Mouse (Mus musculus): ENCODE measurements around the gene Bcr. TPM values are rescaled to one million over a fixed set of nuclear protein-coding genes. Genes with fewer than 3 reads are reported as not detected.

The Bcr gene
- total RNA-seq, 2 experiments from 2014 or later: 73.1 to 76.3 TPM

GRCm38 (mm10) chr10:75053655-75054054, 6.7 kb upstream of the Bcr start:
- intact Hi-C loops (cut with DNase I): no loop called here
- no peak for DNase-seq (ENCODE audit: extremely low spot score in 1 of 2, low spot score in 2 of 2)

GRCm38 (mm10) chr10:75054125-75054524, 6.3 kb upstream of the Bcr start:
- intact Hi-C loops (cut with DNase I): no loop called here
- DNase-seq (ENCODE audit: extremely low spot score in 1 of 2, low spot score in 2 of 2): no peak

- intact Hi-C loops (cut with DNase I): no loop called here
Observed at GRCm38 (mm10) chr10:75055672-75056071, 4.7 kb upstream of the Bcr start.

GRCm38 (mm10) chr10:75056255-75056654, 4.1 kb upstream of the Bcr start:
- intact Hi-C loops (cut with DNase I): no loop called here
- DNase-seq (ENCODE audit: extremely low spot score in 1 of 2, low spot score in 2 of 2): no peak

More at GRCm38 (mm10) chr10:75055672-75056071, 4.7 kb upstream of the Bcr start:
- no peak for DNase-seq (ENCODE audit: extremely low spot score in 1 of 2, low spot score in 2 of 2)

- DNase-seq (ENCODE audit: extremely low spot score in 1 of 2, low spot score in 2 of 2): no peak
- intact Hi-C loops (cut with DNase I): no loop called here
Observed at GRCm38 (mm10) chr10:75058336-75058735, 2.1 kb upstream of the Bcr start.

GRCm38 (mm10) chr10:75058761-75059395, 1.5 kb upstream of the Bcr start:
- intact Hi-C loops (cut with DNase I): loop anchor here (1.0 kb wide), 1 partner anchor 92 kb away; no protein-coding TSS in a partner anchor

GRCm38 (mm10) chr10:75059396-75059795, 996 bp upstream of the Bcr start:
- intact Hi-C loops (cut with DNase I): loop anchor here (1.0 kb wide), 1 partner anchor 92 kb away; no protein-coding TSS in a partner anchor
- DNase-seq (ENCODE audit: extremely low spot score in 1 of 2, low spot score in 2 of 2): peak; percentile 72 to 75

More at GRCm38 (mm10) chr10:75058761-75059395, 1.5 kb upstream of the Bcr start:
- DNase-seq (ENCODE audit: extremely low spot score in 1 of 2, low spot score in 2 of 2): no peak

GRCm38 (mm10) chr10:75060843-75061235, 447 bp downstream of the Bcr start:
- intact Hi-C loops (cut with DNase I): loop anchor here (5.0 kb wide), 1 partner anchor 41 kb away; no protein-coding TSS in a partner anchor
- no peak for DNase-seq (ENCODE audit: extremely low spot score in 1 of 2, low spot score in 2 of 2)

GRCm38 (mm10) chr10:75061341-75062188, 1.2 kb downstream of the Bcr start:
- intact Hi-C loops (cut with DNase I): loop anchor here (5.0 kb wide), 1 partner anchor 41 kb away; no protein-coding TSS in a partner anchor
- peak in 1 of 2 experiments; percentile 52 for DNase-seq (ENCODE audit: extremely low spot score in 1 of 2, low spot score in 2 of 2)

GRCm38 (mm10) chr10:75062189-75062561, 1.8 kb downstream of the Bcr start:
- intact Hi-C loops (cut with DNase I): loop anchor here (5.0 kb wide), 1 partner anchor 40 kb away; no protein-coding TSS in a partner anchor
- DNase-seq (ENCODE audit: extremely low spot score in 1 of 2, low spot score in 2 of 2): peak in 1 of 2 experiments; percentile 62

- intact Hi-C loops (cut with DNase I): loop anchor here (5.0 kb wide), 1 partner anchor 40 kb away; no protein-coding TSS in a partner anchor
Observed at GRCm38 (mm10) chr10:75062621-75063020, 2.2 kb downstream of the Bcr start.

GRCm38 (mm10) chr10:75063301-75063965, 3.0 kb downstream of the Bcr start:
- intact Hi-C loops (cut with DNase I): loop anchor here (5.0 kb wide), 1 partner anchor 39 kb away; no protein-coding TSS in a partner anchor
- no peak for DNase-seq (ENCODE audit: extremely low spot score in 1 of 2, low spot score in 2 of 2)

More at GRCm38 (mm10) chr10:75062621-75063020, 2.2 kb downstream of the Bcr start:
- DNase-seq (ENCODE audit: extremely low spot score in 1 of 2, low spot score in 2 of 2): no peak

- no peak for DNase-seq (ENCODE audit: extremely low spot score in 1 of 2, low spot score in 2 of 2)
- intact Hi-C loops (cut with DNase I): no loop called here
Observed at GRCm38 (mm10) chr10:75065691-75066090, 5.3 kb downstream of the Bcr start.

- intact Hi-C loops (cut with DNase I): no loop called here
- no peak for DNase-seq (ENCODE audit: extremely low spot score in 1 of 2, low spot score in 2 of 2)
Observed at GRCm38 (mm10) chr10:75067446-75067845, 7.1 kb downstream of the Bcr start.

- intact Hi-C loops (cut with DNase I): no loop called here
- no peak for DNase-seq (ENCODE audit: extremely low spot score in 1 of 2, low spot score in 2 of 2)
Observed at GRCm38 (mm10) chr10:75068086-75068485, 7.7 kb downstream of the Bcr start.

- intact Hi-C loops (cut with DNase I): no loop called here
- no peak for DNase-seq (ENCODE audit: extremely low spot score in 1 of 2, low spot score in 2 of 2)
Observed at GRCm38 (mm10) chr10:75068624-75069328, 8.4 kb downstream of the Bcr start.

GRCm38 (mm10) chr10:75070281-75070976, 10.0 kb downstream of the Bcr start:
- intact Hi-C loops (cut with DNase I): no loop called here
- DNase-seq (ENCODE audit: extremely low spot score in 1 of 2, low spot score in 2 of 2): no peak

GRCm38 (mm10) chr10:75075665-75076064, 15.3 kb downstream of the Bcr start:
- no peak for DNase-seq (ENCODE audit: extremely low spot score in 1 of 2, low spot score in 2 of 2)

More at GRCm38 (mm10) chr10:75075665-75076064, 15.3 kb downstream of the Bcr start:
- intact Hi-C loops (cut with DNase I): no loop called here
